Mouse (Mus musculus): ENCODE data around the gene Pkp2.

DNA sequence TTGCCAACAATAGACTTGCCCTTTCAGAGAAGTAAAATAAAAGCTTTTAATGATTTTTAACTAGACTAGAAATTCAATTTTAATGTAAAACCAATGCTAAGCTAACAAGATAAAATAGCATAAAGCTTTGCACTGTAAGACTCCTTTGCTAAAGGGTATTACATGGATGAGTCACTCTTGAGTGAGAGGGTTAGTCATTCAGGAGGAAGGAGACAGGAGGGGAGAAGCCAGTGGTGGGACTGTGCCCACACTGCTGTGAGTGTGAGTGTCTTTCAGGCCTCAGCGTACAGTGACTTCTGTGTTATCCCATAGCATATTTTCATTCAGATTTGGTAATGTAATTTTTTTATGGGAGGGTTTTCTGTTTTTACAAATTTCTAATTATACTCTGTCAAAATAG, 3.8 kb downstream of the Pkp2 start:
- TF ChIP-seq CTCF (IDR thresholded peaks at IDR 0.05; ENCODE audit: control insufficient read depth, insufficient read depth, insufficient read length) (no peak), MYOD1 (IDR thresholded peaks at IDR 0.05; ENCODE audit: control insufficient read depth, insufficient read length, low read depth) (no peak), MYOG (IDR thresholded peaks at IDR 0.05; ENCODE audit: control insufficient read depth, extremely low read depth, insufficient read length) (no peak), MAX (IDR thresholded peaks at IDR 0.05) (no peak), USF1 (IDR thresholded peaks at IDR 0.05; ENCODE audit: low read depth) (no peak)

All from C2C12 (cell line).